Mouse (Mus musculus): ENCODE measurements around the gene Ccnyl1.
"Not testable (repeated sequence)": the region's sequence is repeated elsewhere in the genome, so short reads cannot be mapped to it uniquely, and the experiment has no call there.

Ccnyl1 gene

GRCm38 (mm10) chr1:64690213-64691013, at the start of gene Ccnyl1:
Gene Ccnyl1, plus strand, starts transcription at chr1:64690455.
- DNase-seq (ENCODE audit: low spot score in 2 of 2), result peak; percentile 94 to 99

GRCm38 (mm10) chr1:64641069-64641468, 49.2 kb upstream of the Ccnyl1 start:
- DNase-seq (ENCODE audit: low spot score in 2 of 2), result no peak

- not testable (repeated sequence) for DNase-seq (ENCODE audit: low spot score in 2 of 2)
Observed at GRCm38 (mm10) chr1:64642541-64642940, 47.7 kb upstream of the Ccnyl1 start.

DNA sequence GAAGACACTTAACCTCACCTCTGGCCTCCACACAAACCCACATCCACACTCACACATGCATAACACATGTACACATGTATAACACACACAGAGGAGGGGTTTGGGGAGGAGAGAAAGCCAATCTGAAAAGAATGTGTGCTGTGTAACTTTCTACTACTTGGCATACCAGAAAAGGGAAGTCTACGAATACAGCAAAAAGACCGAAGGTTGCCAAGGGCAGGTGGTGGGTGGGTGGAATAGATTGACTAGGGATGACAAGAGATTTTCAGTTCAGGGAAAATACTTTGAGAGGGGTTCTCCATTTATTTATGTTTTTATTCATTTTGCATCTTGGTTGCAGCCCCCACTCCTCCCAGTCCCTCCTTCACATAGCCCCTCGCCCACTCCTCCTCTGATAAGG, 45.7 kb upstream of the Ccnyl1 start:
- no peak for DNase-seq (ENCODE audit: low spot score in 2 of 2)

DNA sequence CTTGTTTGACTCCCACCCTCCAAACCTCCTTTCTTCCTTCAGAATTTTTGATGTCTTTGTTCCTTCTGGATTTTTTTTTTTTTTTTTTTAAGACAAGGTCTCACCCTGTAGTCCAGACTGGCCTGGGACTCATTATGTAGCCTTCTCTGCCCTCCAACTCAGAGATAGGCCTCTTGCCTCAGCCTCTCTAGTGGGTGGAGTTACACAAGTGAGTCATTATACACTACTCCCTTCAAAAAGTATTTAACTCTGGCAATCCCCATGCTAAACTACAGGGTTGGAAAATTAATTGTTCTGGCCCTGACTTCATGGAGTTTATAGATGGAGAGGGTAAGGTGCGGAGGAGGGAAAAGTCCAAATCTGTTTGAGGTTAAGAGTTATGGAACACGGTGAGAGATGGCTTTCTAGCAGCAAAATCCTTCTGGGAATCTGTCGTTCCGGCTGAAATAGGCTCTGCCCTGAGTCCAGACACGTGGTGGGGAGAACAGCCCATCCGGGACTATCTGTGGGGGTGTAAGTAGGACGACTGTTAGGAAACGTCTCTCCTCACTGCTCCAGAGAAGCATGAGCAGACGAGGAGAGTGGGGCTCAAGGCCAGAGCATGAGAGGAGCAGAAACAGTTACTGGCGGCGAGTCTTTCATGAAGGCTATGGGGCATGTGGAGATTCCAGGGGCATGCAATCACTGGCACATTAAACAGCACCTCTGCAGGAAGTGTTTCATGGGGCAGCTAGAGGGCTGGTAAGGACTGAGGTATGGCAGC, 40.7 kb upstream of the Ccnyl1 start:
- DNase-seq (ENCODE audit: low spot score in 2 of 2), result peak in 1 of 2 experiments; percentile 15

DNA sequence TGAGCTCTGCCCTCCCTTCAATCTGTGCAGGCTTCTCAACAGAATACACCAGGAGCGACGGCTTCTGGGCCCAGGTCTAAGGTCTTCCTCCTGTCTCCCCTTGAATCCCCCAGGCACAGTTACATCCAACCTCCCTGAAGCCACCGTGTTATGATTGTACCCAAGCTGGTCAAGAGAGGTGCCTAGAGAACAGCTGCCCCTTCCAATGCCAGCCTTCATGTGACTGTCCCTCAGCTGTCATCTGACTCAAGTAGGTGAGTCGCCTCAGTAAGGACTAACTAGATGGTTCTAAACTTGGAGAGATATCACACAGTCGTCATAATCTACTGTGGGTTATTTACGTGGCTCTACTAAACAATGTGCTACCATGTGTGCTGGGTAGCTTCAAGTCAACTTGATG, 36.6 kb upstream of the Ccnyl1 start:
- no peak for DNase-seq (ENCODE audit: low spot score in 2 of 2)

DNA sequence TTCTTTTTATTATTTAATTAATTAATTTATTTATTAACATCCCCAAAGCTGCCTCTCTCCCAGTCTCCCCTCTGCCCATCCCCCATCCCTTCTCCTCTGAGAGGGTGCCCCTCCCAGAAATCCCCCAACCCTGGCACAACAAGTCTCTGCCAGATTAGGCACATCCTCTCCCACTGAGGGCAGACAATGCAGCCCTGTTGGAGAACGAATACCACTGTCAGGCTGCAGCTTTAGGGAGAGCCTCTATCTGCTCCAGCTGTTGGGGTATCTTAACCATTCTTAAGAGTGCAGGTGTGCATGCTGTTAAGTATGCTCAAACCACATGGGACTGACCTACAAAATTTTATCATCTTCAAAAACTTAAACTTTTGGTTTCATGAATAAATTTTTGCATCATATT, 34.8 kb upstream of the Ccnyl1 start:
- DNase-seq (ENCODE audit: low spot score in 2 of 2), result no peak

DNA sequence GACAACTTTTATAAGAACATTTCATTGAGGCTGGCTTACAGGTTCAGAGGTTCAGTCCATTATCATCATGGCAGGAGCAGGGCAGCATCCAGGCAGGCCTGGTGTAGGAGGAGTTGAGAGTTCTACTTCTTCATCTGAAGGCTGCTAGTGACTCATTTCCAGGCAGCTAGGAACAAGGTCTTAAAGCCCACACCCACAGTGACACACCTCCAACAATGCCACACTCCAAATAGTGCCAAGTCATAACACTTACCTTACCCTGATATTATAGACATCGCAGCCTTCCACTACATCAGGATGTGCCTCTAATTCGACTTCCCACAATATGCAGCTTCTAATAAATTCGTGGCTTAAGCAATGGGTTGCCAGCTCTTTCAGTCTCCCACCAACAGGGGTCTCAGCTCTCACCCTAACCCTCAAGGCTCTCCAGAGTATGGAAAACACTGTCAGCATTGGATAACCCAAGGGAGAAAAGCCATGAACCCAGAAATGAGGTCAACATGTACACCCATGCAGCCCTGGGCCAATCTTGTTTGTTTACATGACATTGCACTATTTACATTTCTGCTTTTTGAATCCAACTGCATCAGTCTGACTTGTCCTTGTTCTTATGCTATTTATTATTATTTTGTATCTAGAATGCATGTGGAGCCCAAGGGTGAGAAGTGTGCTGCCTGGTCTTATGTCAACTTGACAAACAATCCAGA, 33.7 kb upstream of the Ccnyl1 start:
- DNase-seq (ENCODE audit: low spot score in 2 of 2), result no peak

DNA sequence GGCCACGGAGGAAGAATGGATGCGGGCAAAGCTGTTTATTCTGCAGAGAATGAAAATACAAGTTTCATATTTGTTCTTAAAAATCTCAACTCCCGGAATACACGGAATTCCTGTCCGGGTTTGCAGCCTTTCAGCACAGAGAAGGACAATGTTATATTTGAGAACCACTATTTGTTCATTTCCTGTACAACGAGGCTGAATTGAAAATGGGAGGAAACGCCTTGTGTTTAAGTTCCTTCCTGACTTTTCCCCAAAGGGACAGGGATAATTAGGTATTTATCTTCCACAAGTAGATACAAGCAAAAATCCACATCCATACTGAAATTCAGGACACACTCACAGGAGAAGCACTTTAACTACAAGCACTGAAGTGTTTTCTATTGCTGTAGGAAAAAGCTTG, 31.4 kb upstream of the Ccnyl1 start:
- DNase-seq (ENCODE audit: low spot score in 2 of 2), result no peak

- no peak for DNase-seq (ENCODE audit: low spot score in 2 of 2)
Observed at GRCm38 (mm10) chr1:64667111-64667633, 23.1 kb upstream of the Ccnyl1 start.

- no peak for DNase-seq (ENCODE audit: low spot score in 2 of 2)
Observed at GRCm38 (mm10) chr1:64669451-64669850, 20.8 kb upstream of the Ccnyl1 start.

- DNase-seq (ENCODE audit: low spot score in 2 of 2), result no peak
Observed at GRCm38 (mm10) chr1:64673931-64674330, 16.3 kb upstream of the Ccnyl1 start.

DNA sequence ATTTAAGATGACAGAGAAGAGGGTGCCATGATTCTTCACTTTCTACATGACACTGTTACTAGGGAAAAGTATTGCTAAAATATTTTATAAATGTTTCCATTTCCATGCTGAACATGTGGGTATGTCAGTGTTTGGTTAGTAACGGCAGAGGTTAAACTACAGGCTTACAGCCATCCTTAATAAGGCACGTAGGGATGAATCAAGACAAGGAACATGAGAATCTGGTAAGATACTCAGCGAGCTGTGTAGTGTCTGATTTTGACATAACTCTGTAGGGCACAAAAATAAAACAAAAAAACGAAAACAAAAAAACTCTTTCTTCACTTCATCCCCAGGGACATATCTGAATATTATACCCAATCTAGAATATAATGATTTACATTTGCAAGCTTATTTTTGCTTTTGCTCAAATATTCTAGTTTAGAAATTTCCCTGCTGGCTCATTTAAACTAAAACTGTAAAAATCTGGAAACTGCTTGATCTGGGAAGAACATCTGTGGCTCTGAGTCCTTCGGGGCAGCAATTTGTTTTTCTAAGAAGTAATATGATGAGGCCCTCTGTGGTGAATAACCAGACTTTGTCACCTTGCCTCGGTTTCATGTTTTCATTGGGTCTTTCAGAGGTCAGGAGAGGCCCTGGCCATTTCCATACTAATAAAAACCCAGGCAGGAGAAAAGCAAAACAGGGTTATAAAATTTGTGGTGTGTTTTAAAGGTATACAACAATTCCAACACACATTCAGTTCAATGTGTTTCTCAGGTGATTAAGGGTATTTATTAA, 14.0 kb upstream of the Ccnyl1 start:
- DNase-seq (ENCODE audit: low spot score in 2 of 2), result no peak

DNA sequence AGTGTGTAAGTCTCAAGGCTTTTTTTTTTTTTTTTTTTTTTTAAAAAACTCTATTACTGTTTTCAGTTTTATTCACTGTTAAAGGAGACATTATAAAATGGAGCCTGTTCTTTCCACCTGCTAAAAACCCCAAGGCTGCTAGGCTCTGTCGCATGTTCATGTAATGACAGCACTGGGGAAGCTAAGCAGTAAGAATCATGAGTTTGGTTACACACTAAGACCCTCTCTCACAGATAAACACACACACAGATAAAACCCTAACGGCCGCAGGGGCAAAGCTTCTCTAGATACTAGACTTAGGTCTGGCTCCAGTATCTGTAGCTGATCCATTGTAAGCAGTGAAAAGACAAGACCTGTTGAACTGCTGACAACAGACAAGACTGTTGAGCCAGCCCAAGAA, 8.8 kb upstream of the Ccnyl1 start:
- DNase-seq (ENCODE audit: low spot score in 2 of 2), result no peak

- DNase-seq (ENCODE audit: low spot score in 2 of 2), result no peak
Observed at GRCm38 (mm10) chr1:64683039-64683438, 7.2 kb upstream of the Ccnyl1 start.

DNA sequence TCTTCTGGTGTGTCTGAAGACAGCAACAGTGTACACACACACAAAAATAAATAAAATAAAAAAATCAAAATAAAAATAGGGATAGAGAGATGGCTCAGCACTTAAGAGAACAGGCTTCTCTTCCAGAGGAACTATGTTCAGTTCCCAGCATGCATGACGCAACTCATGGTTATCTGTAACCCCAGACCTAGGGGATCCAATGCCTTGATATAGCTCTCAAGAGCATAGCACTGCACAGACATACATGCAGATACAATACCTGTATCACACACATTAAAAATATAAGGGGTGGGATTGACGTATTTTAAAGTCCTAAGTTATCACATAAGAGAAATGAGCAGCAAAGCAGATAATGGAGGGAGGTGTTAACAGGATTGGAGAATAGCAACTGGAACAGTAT, 5.8 kb upstream of the Ccnyl1 start:
- no peak for DNase-seq (ENCODE audit: low spot score in 2 of 2)

GRCm38 (mm10) chr1:64688046-64688445, 2.2 kb upstream of the Ccnyl1 start:
- DNase-seq (ENCODE audit: low spot score in 2 of 2), result no peak

- DNase-seq (ENCODE audit: low spot score in 2 of 2), result no peak
Observed at GRCm38 (mm10) chr1:64689561-64690212, 568 bp upstream of the Ccnyl1 start.

DNA sequence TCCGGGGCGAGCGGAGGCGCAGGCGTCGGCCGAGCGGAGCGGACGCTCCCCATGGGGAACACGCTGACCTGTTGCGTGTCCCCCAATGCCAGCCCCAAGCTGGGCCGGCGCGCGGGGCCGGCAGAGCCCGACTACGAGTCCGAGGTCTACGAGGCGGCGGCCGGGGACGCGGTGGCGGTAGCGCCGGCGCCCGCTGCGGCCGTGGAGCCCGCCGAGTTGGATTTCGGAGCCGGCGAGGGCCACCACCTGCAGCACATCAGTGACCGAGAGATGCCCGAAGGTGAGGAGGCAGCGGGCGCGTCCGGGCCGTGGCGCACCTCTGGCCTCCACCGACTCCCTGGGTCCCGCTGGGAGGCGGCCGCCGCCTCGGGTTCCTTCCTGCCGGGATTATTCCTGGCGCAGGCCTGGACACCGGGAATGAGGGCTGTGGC, 881 bp downstream of the Ccnyl1 start:
- DNase-seq (ENCODE audit: low spot score in 2 of 2), result peak in 1 of 2 experiments; percentile 38

- no peak for DNase-seq (ENCODE audit: low spot score in 2 of 2)
Observed at GRCm38 (mm10) chr1:64691581-64691980, 1.3 kb downstream of the Ccnyl1 start.

- no peak for DNase-seq (ENCODE audit: low spot score in 2 of 2)
Observed at GRCm38 (mm10) chr1:64695156-64695555, 4.9 kb downstream of the Ccnyl1 start.

Measured in urinary bladder, postnatal 36 days (tissue).